Mouse (Mus musculus) testis, adult 2 months (tissue): ENCODE data around the gene Zfp346. TPM values are rescaled to one million over a fixed set of nuclear protein-coding genes. Genes with fewer than 3 reads are reported as not detected.

ENCODE experiments used
- H3K27ac ChIP-seq: fragments of 200-500 bp; 2 replicates; pipeline ENCODE4 v1.5.1; 2012; ENCODE audit warnings: low read depth, low read length; ENCODE audit not compliant: control insufficient read depth, insufficient read depth
- H3K27me3 ChIP-seq: fragments of 200-500 bp; 2 replicates; pipeline ENCODE4 v1.6.1; 2012; ENCODE audit warnings: mild to moderate bottlenecking, low read length, moderate library complexity; ENCODE audit not compliant: control insufficient read depth, insufficient read depth
- H3K36me3 ChIP-seq: fragments of 200-500 bp; 2 replicates; pipeline ENCODE4 v1.6.1; 2012; ENCODE audit warnings: mild to moderate bottlenecking, low read length; ENCODE audit not compliant: control insufficient read depth, insufficient read depth
- H3K4me1 ChIP-seq: fragments of 200-500 bp; 2 replicates; pipeline ENCODE4 v1.6.1; 2012; ENCODE audit warnings: low read length; ENCODE audit not compliant: control insufficient read depth, insufficient read depth
- H3K4me3 ChIP-seq: fragments of 200-500 bp; 2 replicates; pipeline ENCODE4 v1.5.1; 2012; ENCODE audit warnings: low read depth, mild to moderate bottlenecking, low read length, moderate library complexity, mixed read lengths; ENCODE audit not compliant: control insufficient read depth
- CTCF ChIP-seq: fragments of 200-500 bp; IDR thresholded peaks from 2 replicates; pipeline ENCODE4 v1.5.1; 2012; ENCODE audit warnings: low read depth, mild to moderate bottlenecking, inconsistent platforms, low read length, moderate library complexity; ENCODE audit not compliant: control insufficient read depth, insufficient read depth, insufficient replicate concordance
- POLR2A ChIP-seq: fragments of 200-500 bp; IDR thresholded peaks from 2 replicates; pipeline ENCODE4 v1.6.1; 2012; ENCODE audit warnings: low read depth, mild to moderate bottlenecking, inconsistent platforms, low read length, moderate library complexity; ENCODE audit not compliant: control insufficient read depth
- polyA plus RNA-seq: library from polyadenylated mRNA; depleted of rRNA; stranded (reverse); fragments of >200 nt; gene quantifications from 2 replicates; pipeline ENCODE4 v1.2.3, GENCODE M21; 2012

The Zfp346 gene
- polyA plus RNA-seq, 1 experiment = 27.4 TPM

DNA sequence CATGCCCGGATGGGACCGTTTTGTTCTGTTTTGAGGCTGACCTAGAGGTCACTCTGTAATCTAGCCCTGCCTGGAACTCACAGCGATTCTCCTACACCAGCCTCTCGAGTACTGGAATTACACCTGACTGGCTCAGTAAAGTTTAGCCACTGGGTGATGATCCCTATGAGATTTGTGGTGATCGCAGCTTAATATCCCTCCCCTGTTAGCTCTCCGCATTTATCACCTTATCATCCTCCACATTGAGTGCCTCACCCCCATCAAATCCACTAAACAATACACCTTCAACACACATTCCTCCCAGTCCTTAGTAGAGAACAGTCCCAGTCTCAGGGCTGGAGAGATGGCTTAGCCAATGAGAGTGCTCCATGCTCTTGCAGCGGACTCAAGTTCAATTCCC, 57.3 kb downstream of the Zfp346 start:
- Histone ChIP-seq H3K4me1 (peaks cover 23% of the 10 kb centered on the region), H3K27ac (no peak overlapping the region), H3K27me3 (no peaks in the 10 kb centered on the region), H3K4me3 (no peak overlapping the region), H3K36me3 (no peaks in the 10 kb centered on the region)
- no peak for TF ChIP-seq POLR2A
- no peak for TF ChIP-seq CTCF

DNA sequence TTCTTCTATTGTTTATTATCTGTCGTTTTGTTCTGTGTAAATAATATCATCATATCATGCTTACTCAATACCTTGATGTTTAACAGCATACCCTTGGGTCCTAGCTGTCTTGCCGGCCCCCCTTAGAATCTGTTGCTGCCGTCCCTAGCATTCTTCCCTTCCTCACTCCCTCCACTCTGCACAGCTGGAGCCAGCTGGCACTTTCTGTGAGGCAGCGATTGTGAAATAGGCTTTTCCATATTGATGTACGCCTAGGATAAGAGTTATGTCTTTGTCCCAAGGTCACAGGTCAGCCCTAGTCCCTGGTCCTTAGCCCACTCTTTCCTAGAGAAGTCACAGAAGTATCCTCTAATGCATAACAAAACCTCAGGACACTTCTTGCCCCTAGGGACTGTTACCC, 58.4 kb downstream of the Zfp346 start:
- Histone ChIP-seq H3K27me3 (no peaks in the 10 kb centered on the region), H3K4me1 (peaks cover 26% of the 10 kb centered on the region), H3K36me3 (no peaks in the 10 kb centered on the region), H3K4me3 (no peak overlapping the region), H3K27ac (no peak overlapping the region)
- TF ChIP-seq CTCF (no peak), POLR2A (no peak)

DNA sequence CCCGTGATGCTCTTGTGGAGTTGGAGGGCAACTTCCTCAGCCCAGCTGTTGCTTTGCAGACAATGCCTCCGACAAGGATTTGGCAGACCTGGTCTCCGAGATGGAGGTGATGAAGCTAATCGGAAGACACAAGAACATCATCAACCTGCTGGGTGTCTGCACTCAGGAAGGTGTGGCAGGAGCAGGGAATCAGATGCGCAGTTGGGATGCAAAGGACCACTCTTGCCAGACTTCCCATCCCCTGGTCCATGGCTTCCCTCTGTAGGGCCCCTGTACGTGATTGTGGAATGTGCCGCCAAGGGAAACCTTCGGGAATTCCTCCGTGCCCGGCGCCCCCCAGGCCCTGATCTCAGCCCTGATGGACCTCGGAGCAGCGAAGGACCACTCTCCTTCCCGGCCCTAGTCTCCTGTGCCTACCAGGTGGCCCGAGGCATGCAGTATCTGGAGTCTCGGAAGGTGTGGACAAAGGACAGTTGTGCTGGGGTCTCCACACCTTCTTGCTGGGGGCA, 60.8 kb downstream of the Zfp346 start:
- TF ChIP-seq POLR2A (no peak), CTCF (no peak)
- no peaks in the 10 kb centered on the region for H3K27me3 ChIP-seq
- H3K4me1 ChIP-seq = peaks cover 22% of the 10 kb centered on the region
- no peak overlapping the region for H3K27ac ChIP-seq
- no peaks in the 10 kb centered on the region for H3K36me3 ChIP-seq
- H3K4me3 ChIP-seq = no peak overlapping the region

DNA sequence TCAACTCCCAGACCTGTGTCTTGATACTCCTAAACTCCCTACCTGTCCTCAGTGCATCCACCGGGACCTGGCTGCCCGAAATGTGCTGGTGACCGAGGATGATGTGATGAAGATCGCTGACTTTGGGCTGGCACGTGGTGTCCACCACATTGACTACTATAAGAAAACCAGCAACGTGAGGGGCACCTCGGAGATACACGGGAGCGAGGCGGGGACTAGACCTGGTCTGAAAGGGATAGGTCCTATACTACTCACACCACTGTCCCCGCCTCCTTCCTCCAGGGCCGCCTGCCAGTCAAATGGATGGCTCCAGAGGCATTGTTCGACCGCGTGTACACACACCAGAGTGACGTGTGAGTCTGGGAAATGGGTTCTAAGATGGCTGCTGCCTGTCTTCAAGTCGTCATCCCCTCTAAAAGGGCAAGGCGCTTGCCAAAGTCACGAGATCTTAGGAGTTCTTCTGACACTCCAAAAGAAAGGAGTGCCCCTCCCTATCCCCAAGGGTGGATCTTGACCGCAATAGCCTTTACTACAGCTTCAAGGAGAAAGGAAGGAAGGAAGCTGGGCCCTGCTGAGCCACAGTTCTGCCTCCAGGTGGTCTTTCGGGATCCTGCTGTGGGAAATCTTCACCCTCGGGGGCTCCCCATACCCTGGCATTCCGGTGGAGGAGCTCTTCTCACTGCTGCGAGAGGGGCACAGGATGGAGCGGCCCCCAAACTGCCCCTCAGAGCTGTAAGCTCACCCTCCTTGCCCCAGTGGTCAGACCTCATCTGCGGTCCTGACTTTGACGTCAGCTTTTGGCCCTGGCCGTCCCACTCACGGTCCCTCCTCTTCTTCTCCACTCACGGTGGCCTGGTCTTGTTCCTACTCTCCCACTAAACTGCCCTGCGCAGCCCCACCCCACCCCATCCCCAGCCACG, 62.0 kb downstream of the Zfp346 start:
- H3K27ac ChIP-seq = no peak overlapping the region
- H3K36me3 ChIP-seq = no peaks in the 10 kb centered on the region
- peaks cover 22% of the 10 kb centered on the region for H3K4me1 ChIP-seq
- TF ChIP-seq POLR2A = no peak
- TF ChIP-seq CTCF = no peak
- no peaks in the 10 kb centered on the region for H3K27me3 ChIP-seq
- H3K4me3 ChIP-seq = no peak overlapping the region

DNA sequence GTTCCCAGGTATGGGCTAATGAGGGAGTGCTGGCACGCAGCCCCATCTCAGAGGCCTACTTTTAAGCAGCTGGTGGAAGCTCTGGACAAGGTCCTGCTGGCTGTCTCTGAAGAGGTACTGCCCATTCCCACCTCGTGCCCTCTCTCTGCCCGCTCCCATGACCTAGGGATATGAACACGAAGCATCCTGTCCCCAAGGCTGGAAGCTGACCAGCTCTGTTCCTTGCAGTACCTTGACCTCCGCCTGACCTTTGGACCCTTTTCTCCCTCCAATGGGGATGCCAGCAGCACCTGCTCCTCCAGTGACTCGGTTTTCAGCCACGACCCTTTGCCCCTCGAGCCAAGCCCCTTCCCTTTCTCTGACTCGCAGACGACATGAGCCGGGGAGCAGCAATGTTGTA, 62.7 kb downstream of the Zfp346 start:
- Histone ChIP-seq H3K4me1 (peaks cover 24% of the 10 kb centered on the region), H3K36me3 (no peaks in the 10 kb centered on the region), H3K4me3 (no peak overlapping the region), H3K27ac (no peak overlapping the region), H3K27me3 (no peaks in the 10 kb centered on the region)
- TF ChIP-seq POLR2A = no peak
- no peak for TF ChIP-seq CTCF

DNA sequence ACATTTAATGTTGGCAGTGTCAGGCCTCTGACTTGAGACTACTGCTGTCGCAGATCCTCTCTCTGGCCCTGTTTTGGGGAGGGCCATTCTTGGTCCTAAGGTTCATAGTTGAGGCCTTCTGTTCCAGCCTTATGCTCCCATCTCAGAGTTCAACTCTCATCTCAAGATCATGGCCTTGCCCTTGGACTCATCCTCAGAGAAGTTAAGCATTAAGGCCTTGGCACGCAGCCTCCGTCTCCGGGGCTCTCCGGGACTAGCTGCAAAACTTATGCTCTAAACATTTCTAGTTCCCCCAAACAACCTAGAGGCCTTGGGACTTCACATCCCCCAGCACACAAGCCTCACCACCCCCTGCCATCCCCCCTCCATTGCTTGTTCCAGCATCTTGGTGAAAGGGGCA, 63.1 kb downstream of the Zfp346 start:
- no peak for TF ChIP-seq POLR2A
- no peak for TF ChIP-seq CTCF
- H3K27ac ChIP-seq = no peak overlapping the region
- H3K4me1 ChIP-seq = peaks cover 24% of the 10 kb centered on the region
- no peak overlapping the region for H3K4me3 ChIP-seq
- no peaks in the 10 kb centered on the region for H3K27me3 ChIP-seq
- no peaks in the 10 kb centered on the region for H3K36me3 ChIP-seq

DNA sequence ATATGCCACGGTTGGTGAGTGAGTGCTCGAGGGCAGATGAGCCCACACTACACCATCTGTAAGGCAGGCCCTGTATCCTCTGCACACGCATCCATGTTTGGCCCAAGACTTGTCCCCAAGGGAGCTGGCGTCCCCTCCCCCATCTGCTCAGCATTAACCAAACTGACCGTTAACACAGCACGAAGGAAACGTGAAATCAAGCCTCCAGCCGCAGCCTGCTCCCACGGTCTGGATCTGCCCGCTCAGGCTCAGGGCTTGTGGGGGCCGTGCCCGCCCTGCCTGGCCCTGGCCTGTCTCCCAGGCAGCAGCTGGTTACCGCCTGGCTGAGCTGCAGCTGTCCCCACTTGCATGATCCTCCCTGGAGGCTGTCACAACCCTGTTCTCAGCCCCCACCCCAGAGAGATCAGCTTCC, 63.9 kb downstream of the Zfp346 start:
- TF ChIP-seq CTCF (no peak), POLR2A (no peak)
- Histone ChIP-seq H3K4me1 (peaks cover 24% of the 10 kb centered on the region), H3K27ac (peak overlapping the region; percentile 35), H3K27me3 (no peaks in the 10 kb centered on the region), H3K36me3 (no peaks in the 10 kb centered on the region), H3K4me3 (no peak overlapping the region)
